Mouse (Mus musculus) heart, embryonic 12.5 days (tissue): ENCODE results near the gene Cps1. TPM values are rescaled to one million over a fixed set of nuclear protein-coding genes. Genes with fewer than 3 reads are reported as not detected.

Experiments
- ATAC-seq: fragments of 200-750 bp; cut with Nextera tagmentation; 2 replicates; pipeline ENCODE4 v1.8.0; 2017; ENCODE audit warnings: moderate TSS enrichment, moderate library complexity; ENCODE audit not compliant: insufficient number of reproducible peaks, low FRiP score
- H3K27ac ChIP-seq: fragments of 300-500 bp; sonication (generic); 2 replicates; pipeline ENCODE4 v1.5.1; 2016; ENCODE audit warnings: mild to moderate bottlenecking, moderate library complexity; ENCODE audit not compliant: poor library complexity, severe bottlenecking
- H3K27me3 ChIP-seq: fragments of 300-500 bp; sonication (generic); replicated peaks from 2 replicates; pipeline ENCODE4 v1.6.1; 2016; ENCODE audit warnings: mild to moderate bottlenecking, moderate library complexity
- H3K36me3 ChIP-seq: fragments of 300-500 bp; sonication (generic); 2 replicates; pipeline ENCODE4 v1.6.1; 2016; ENCODE audit warnings: mild to moderate bottlenecking, moderate library complexity
- H3K4me1 ChIP-seq: fragments of 300-500 bp; sonication (generic); replicated peaks from 2 replicates; pipeline ENCODE4 v1.6.1; 2016; ENCODE audit warnings: mild to moderate bottlenecking
- H3K4me2 ChIP-seq: fragments of 300-500 bp; sonication (generic); 2 replicates; pipeline ENCODE4 v1.6.1; 2016; ENCODE audit warnings: mild to moderate bottlenecking, moderate library complexity
- H3K4me3 ChIP-seq: fragments of 300-500 bp; sonication (generic); 2 replicates; pipeline ENCODE4 v1.5.1; 2016; ENCODE audit warnings: mild to moderate bottlenecking
- H3K9ac ChIP-seq: fragments of 300-500 bp; sonication (generic); 2 replicates; pipeline ENCODE4 v1.6.1; 2016; ENCODE audit warnings: mild to moderate bottlenecking, moderate library complexity
- H3K9me3 ChIP-seq: fragments of 300-500 bp; sonication (generic); replicated peaks from 2 replicates; pipeline ENCODE4 v1.6.1; 2016; ENCODE audit warnings: mild to moderate bottlenecking, moderate library complexity
- WGBS: fragments of 180-500 bp; shearing (Covaris S2); methylation state at CpG from one replicate; pipeline ENCODE4 v1.1.7; 2016; 5-methylcytosine and 5-hydroxymethylcytosine counted together
- polyA plus RNA-seq: library from polyadenylated mRNA; unstranded; fragments of >200 nt; fragmentation: Nextera tagmentation; extraction: Ambion mirVana; gene quantifications from 2 replicates; pipeline ENCODE4 v1.2.1, GENCODE M21; 2016

Cps1 gene
- polyA plus RNA-seq, 1 experiment from 2014 or later: 0.15 TPM

- ATAC-seq: no peak
Observed at GRCm38 (mm10) chr1:67125433-67125832, 2.6 kb downstream of the Cps1 start.

GRCm38 (mm10) chr1:67143939-67144338 lies 21.1 kb downstream of the Cps1 start:
- ATAC-seq: no peak
- Histone ChIP-seq H3K27ac (no peak overlapping the region), H3K4me1 (no peaks in the 10 kb centered on the region), H3K4me3 (no peak overlapping the region), H3K36me3 (no peaks in the 10 kb centered on the region), H3K27me3 (no peaks in the 10 kb centered on the region), H3K9ac (no peak overlapping the region), H3K9me3 (no peaks in the 10 kb centered on the region), H3K4me2 (peak overlapping the region; percentile 36; the same call in 1 of the 2 replicates)
- 7% methylated on average over 8 of the region's 8 CpGs for WGBS

More at GRCm38 (mm10) chr1:67125433-67125832, 2.6 kb downstream of the Cps1 start:
- WGBS: 77% methylated on average over 2 of the region's 2 CpGs
- no peak overlapping the region for H3K4me3 ChIP-seq
- no peaks in the 10 kb centered on the region for H3K9me3 ChIP-seq
- no peak overlapping the region for H3K27ac ChIP-seq
- H3K4me2 ChIP-seq: no peak overlapping the region
- no peaks in the 10 kb centered on the region for H3K27me3 ChIP-seq
- no peaks in the 10 kb centered on the region for H3K4me1 ChIP-seq
- H3K9ac ChIP-seq: no peak overlapping the region
- no peaks in the 10 kb centered on the region for H3K36me3 ChIP-seq

- Histone ChIP-seq H3K4me1 (no peaks in the 10 kb centered on the region), H3K36me3 (no peaks in the 10 kb centered on the region), H3K27me3 (no peaks in the 10 kb centered on the region), H3K4me3 (no peak overlapping the region), H3K4me2 (no peak overlapping the region), H3K9ac (no peak overlapping the region), H3K9me3 (0 out of 2 replicates have a peak, but pooled peaks cover 3% of the 10 kb centered on the region), H3K27ac (no peak overlapping the region)
- ATAC-seq: no peak
- 71% methylated on average over 3 of the region's 3 CpGs for WGBS
Observed at GRCm38 (mm10) chr1:67151246-67151645, 28.4 kb downstream of the Cps1 start.

DNA sequence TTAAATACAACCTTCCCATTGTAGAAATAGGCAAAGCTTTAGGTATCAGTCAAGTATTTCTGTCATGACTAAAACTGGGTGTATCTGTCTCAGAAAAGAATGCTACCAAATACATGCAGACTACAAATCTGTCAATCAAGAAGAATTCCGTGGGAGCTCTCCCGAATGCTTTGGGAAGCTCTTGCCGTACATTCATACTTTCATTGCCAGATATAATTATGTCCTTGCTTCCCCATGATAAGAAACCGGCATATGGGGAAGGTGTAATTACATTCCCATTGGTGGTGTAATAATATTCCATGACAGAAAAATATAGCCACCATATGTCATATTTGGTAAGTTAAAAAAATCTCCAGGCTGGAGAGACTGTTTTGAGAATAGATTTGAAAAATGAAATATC lies 44.5 kb downstream of the Cps1 start:
- H3K36me3 ChIP-seq: no peaks in the 10 kb centered on the region
- H3K27ac ChIP-seq: no peak overlapping the region
- H3K9ac ChIP-seq: no peak overlapping the region
- H3K4me1 ChIP-seq: no peaks in the 10 kb centered on the region
- H3K9me3 ChIP-seq: no peaks in the 10 kb centered on the region
- 72% methylated on average over 4 of the region's 4 CpGs for WGBS
- ATAC-seq: no peak
- H3K4me3 ChIP-seq: no peak overlapping the region
- no peaks in the 10 kb centered on the region for H3K27me3 ChIP-seq
- H3K4me2 ChIP-seq: no peak overlapping the region

GRCm38 (mm10) chr1:67181165-67181564 lies 58.3 kb downstream of the Cps1 start:
- no peak for ATAC-seq

GRCm38 (mm10) chr1:67182201-67182600 lies 59.4 kb downstream of the Cps1 start:
- no peaks in the 10 kb centered on the region for H3K27me3 ChIP-seq
- no peak overlapping the region for H3K4me3 ChIP-seq
- H3K4me1 ChIP-seq: no peaks in the 10 kb centered on the region
- H3K9me3 ChIP-seq: no peaks in the 10 kb centered on the region
- H3K9ac ChIP-seq: no peak overlapping the region
- 83% methylated on average over 7 of the region's 7 CpGs for WGBS
- no peak overlapping the region for H3K4me2 ChIP-seq
- no peak for ATAC-seq
- H3K27ac ChIP-seq: no peak overlapping the region
- H3K36me3 ChIP-seq: no peaks in the 10 kb centered on the region

More at GRCm38 (mm10) chr1:67181165-67181564, 58.3 kb downstream of the Cps1 start:
- Histone ChIP-seq H3K4me2 (no peak overlapping the region), H3K4me1 (no peaks in the 10 kb centered on the region), H3K27me3 (no peaks in the 10 kb centered on the region), H3K27ac (no peak overlapping the region), H3K4me3 (no peak overlapping the region), H3K9me3 (no peaks in the 10 kb centered on the region), H3K36me3 (no peaks in the 10 kb centered on the region), H3K9ac (no peak overlapping the region)
- 16% methylated on average over 7 of the region's 7 CpGs for WGBS

GRCm38 (mm10) chr1:67183532-67183931 lies 60.7 kb downstream of the Cps1 start:
- H3K36me3 ChIP-seq: no peaks in the 10 kb centered on the region
- H3K27me3 ChIP-seq: no peaks in the 10 kb centered on the region
- H3K4me1 ChIP-seq: no peaks in the 10 kb centered on the region
- H3K4me3 ChIP-seq: no peak overlapping the region
- no peak overlapping the region for H3K9ac ChIP-seq
- H3K9me3 ChIP-seq: no peaks in the 10 kb centered on the region
- H3K4me2 ChIP-seq: no peak overlapping the region
- H3K27ac ChIP-seq: no peak overlapping the region
- no peak for ATAC-seq
- 70% methylated on average over 6 of the region's 6 CpGs for WGBS

GRCm38 (mm10) chr1:67184134-67184533 lies 61.3 kb downstream of the Cps1 start:
- 73% methylated on average over 3 of the region's 3 CpGs for WGBS
- no peaks in the 10 kb centered on the region for H3K27me3 ChIP-seq
- no peak overlapping the region for H3K9ac ChIP-seq
- H3K4me1 ChIP-seq: no peaks in the 10 kb centered on the region
- no peaks in the 10 kb centered on the region for H3K9me3 ChIP-seq
- H3K36me3 ChIP-seq: no peaks in the 10 kb centered on the region
- H3K4me2 ChIP-seq: no peak overlapping the region
- no peak overlapping the region for H3K4me3 ChIP-seq
- H3K27ac ChIP-seq: no peak overlapping the region
- ATAC-seq: no peak

DNA sequence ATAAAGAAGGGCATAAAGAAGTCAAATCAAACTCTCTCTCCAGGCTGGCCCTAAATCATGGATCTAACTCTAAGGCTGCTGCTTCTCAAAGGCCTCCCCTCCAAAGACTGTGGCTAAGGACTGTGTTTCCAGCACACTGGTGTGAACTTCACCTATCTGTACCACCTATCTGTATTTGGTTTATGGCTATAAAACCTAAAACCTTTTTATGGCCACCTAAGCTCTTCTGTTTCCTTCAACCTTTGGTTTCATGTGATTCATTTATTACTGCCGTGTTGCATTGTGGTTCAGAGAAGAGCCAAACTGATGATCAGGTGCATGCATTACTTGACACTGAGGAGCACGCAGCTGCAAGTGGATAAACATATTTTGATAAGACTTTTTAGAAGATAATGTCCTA lies 74.5 kb downstream of the Cps1 start:
- Histone ChIP-seq H3K4me1 (no peaks in the 10 kb centered on the region), H3K36me3 (no peaks in the 10 kb centered on the region), H3K4me2 (no peak overlapping the region), H3K9ac (no peak overlapping the region), H3K4me3 (no peak overlapping the region), H3K27me3 (no peaks in the 10 kb centered on the region), H3K9me3 (no peaks in the 10 kb centered on the region), H3K27ac (no peak overlapping the region)
- no peak for ATAC-seq
- WGBS: 83% methylated on average over 2 of the region's 2 CpGs

GRCm38 (mm10) chr1:67218339-67218944 lies 95.6 kb downstream of the Cps1 start:
- Histone ChIP-seq H3K4me1 (no peaks in the 10 kb centered on the region), H3K9me3 (no peaks in the 10 kb centered on the region), H3K27me3 (no peaks in the 10 kb centered on the region), H3K9ac (no peak overlapping the region), H3K4me2 (no peak overlapping the region), H3K27ac (no peak overlapping the region), H3K36me3 (no peaks in the 10 kb centered on the region), H3K4me3 (no peak overlapping the region)
- no peak for ATAC-seq
- 31% methylated on average over 2 of the region's 2 CpGs for WGBS

DNA sequence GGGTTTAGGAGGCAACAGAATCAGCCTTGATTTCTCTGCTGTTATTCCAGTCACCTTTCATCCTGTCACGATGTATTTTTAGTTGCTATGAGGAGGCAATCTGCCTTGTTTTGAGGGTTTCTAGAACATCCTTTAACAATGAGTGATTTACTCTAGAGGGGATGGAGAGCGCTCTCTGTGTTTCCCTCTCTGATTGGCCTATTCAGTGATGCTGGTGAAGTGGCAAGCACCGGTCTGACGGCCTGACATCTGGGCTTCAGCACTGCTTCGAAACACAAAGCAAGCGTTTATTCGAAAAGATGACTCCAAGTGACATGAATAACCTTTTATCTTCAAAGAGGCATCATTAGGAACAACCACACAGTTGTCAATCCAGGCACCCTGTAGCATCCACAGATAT lies 100.8 kb downstream of the Cps1 start:
- 72% methylated on average over 7 of the region's 7 CpGs for WGBS
- no peak for ATAC-seq
- H3K36me3 ChIP-seq: no peaks in the 10 kb centered on the region
- no peak overlapping the region for H3K27ac ChIP-seq
- no peak overlapping the region for H3K4me3 ChIP-seq
- no peak overlapping the region for H3K9ac ChIP-seq
- no peak overlapping the region for H3K4me2 ChIP-seq
- H3K9me3 ChIP-seq: no peaks in the 10 kb centered on the region
- no peaks in the 10 kb centered on the region for H3K4me1 ChIP-seq
- no peaks in the 10 kb centered on the region for H3K27me3 ChIP-seq

- no peaks in the 10 kb centered on the region for H3K9me3 ChIP-seq
- no peaks in the 10 kb centered on the region for H3K36me3 ChIP-seq
- H3K27ac ChIP-seq: no peak overlapping the region
- H3K4me3 ChIP-seq: no peak overlapping the region
- H3K9ac ChIP-seq: no peak overlapping the region
- ATAC-seq: no peak
- H3K27me3 ChIP-seq: no peaks in the 10 kb centered on the region
- H3K4me2 ChIP-seq: no peak overlapping the region
- 64% methylated on average over 2 of the region's 2 CpGs for WGBS
- H3K4me1 ChIP-seq: no peaks in the 10 kb centered on the region
Observed at GRCm38 (mm10) chr1:67234861-67235260, 112.0 kb downstream of the Cps1 start.
